Mouse (Mus musculus): Measurements from ENCODE around the gene Mast3.
"Not testable (repeated sequence)": the region's sequence is repeated elsewhere in the genome, so short reads cannot be mapped to it uniquely, and the experiment has no call there.

Mast3 gene

DNA sequence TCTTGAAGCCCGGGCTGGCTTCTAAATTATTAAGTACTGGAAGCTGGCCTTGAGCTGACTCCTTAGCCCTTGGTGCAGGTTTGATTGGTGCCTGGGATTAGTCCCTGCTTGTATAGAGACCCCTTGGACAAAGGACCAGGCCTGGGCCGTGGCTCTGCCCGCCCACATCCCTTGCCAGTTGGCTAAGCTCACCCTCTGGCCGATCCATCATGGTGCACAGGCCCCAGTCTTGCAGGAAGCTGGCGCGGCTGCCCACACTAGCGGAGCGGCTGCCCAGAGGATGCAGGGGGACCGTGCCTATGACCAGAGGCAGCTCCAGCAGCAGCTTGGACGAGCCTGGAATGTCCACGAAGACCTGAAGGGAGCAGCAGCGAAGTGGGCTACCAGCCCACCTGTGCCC lies 31.8 kb upstream of the Mast3 start:
- no peak for DNase-seq (ENCODE audit: extremely low read depth, low read depth, low spot score)

DNA sequence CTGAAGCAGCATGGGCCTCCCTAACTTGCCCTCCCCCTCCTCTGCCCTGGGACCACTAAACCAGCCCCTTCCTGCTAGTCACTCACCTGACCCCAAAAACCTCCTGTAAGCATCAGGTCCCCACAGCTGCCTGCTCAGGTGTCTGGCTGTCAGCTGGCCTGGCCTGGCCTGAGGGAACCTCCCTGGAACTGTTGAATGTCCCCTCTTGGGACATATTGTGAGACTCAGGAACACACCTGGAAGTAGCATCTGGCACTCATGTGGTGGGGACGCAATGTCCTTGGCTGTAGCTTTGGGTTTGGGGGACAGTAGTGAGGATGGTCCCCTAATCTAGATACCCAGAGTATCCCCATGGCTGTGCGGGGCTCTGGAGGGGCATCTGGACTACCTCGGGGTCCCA lies 29.2 kb upstream of the Mast3 start:
- no peak for DNase-seq (ENCODE audit: extremely low read depth, low read depth, low spot score)

DNA sequence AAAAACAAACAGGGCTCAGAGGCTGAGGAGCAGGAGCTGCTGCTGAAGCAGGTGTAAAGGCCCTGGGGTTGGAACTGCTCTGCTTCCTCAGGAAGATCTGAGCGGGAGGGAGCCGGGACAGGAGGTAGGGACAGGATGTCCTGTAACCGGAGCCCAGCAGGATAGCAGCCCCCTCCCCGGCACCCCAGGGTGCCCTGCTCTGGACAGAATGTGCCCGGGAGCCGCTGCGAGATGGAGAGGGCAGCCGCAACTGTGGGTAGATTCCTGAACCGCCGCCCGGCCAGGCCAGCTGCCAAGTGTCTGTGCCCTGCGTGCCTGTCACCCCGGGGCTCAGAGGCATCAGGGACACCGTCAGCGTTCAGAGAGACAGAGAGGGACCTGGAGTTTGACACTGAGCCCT lies 28.7 kb upstream of the Mast3 start:
- DNase-seq (ENCODE audit: extremely low read depth, low read depth, low spot score), result no peak

- no peak for DNase-seq (ENCODE audit: extremely low read depth, low read depth, low spot score)
Measured at GRCm38 (mm10) chr8:70833018-70833482, 28.2 kb upstream of the Mast3 start.

DNA sequence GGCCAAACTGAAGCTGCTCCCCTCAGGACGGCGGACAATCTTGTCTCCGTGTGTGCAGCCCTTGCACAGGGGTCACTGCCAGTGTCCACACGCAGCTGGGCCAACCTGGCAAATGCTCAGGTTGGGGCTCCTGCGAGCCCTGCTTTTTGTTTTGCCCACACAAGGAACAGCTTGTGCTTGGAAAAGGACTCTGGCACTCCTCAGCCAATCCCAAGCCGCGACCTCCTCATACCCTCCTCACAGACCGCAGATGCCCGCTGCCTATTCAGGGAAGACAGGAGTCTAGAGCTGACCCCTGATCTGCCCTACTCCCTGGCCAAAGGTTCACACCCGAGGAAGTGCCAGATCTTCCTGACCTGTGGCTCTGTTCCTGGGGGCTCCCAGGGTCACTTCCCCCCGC lies 27.5 kb upstream of the Mast3 start:
- no peak for DNase-seq (ENCODE audit: extremely low read depth, low read depth, low spot score)

GRCm38 (mm10) chr8:70831517-70831916 lies 26.7 kb upstream of the Mast3 start:
- no peak for DNase-seq (ENCODE audit: extremely low read depth, low read depth, low spot score)

DNA sequence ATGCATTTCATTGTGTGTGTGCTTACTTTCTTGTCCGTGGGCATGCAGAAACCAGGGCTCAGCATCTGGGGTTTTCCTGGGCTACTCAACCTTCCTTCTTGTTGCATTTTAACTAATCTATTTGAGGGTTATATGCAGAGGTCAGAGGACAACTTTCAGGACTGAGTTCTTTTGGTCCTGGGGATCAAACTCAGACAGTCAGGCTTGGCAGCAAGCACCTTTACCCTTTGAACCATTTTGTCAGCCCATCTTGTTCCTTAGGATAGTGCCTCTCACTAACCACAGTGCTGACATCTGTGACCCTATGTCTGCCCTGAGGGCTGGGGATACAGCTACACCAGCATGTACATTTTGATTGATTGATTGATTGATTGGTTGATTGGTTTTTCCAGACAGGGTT lies 22.9 kb upstream of the Mast3 start:
- DNase-seq (ENCODE audit: extremely low read depth, low read depth, low spot score), result no peak

DNA sequence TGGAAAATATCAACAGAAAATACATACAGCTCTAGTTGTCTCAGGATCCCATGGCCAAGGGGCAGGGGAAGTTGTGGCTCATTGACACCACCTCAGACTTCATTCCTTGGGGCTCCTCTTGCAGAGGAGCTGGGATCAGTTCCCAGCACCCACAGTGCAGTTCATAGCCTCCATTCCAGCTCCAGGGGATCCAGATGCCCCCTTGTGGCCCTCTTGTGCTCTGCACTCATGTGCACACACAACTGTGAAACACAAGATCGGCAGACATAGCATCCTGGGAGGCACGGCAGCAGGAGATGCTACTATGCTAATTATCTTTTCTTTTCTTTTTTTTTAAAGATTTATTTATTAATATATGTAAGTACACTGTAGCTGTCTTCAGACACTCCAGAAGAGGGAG lies 22.2 kb upstream of the Mast3 start:
- DNase-seq (ENCODE audit: extremely low read depth, low read depth, low spot score), result no peak

GRCm38 (mm10) chr8:70825816-70826215 lies 21.0 kb upstream of the Mast3 start:
- DNase-seq (ENCODE audit: extremely low read depth, low read depth, low spot score), result no peak

- DNase-seq (ENCODE audit: extremely low read depth, low read depth, low spot score), result no peak
Measured at GRCm38 (mm10) chr8:70823802-70824201, 18.9 kb upstream of the Mast3 start.

DNA sequence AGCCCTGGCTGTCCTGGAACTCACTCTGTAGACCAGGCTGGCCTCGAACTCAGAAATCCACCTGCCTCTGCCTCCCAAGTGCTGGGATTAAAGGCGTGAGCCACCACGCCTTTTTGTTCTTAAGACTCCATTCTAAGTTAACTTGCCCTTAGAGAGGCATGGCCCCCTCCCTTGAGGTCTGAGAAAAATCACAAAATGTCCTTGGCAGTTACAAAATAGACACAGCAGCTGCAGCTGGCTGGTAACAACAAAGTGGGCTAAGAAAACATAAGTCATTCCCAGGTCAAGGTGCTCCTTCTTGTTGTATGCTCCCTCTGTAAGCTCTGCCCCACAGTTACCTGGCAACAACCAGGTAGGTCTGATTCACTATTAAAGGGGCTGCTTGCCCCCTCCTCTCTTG lies 17.7 kb upstream of the Mast3 start:
- not testable (repeated sequence) for DNase-seq (ENCODE audit: extremely low read depth, low read depth, low spot score)

DNA sequence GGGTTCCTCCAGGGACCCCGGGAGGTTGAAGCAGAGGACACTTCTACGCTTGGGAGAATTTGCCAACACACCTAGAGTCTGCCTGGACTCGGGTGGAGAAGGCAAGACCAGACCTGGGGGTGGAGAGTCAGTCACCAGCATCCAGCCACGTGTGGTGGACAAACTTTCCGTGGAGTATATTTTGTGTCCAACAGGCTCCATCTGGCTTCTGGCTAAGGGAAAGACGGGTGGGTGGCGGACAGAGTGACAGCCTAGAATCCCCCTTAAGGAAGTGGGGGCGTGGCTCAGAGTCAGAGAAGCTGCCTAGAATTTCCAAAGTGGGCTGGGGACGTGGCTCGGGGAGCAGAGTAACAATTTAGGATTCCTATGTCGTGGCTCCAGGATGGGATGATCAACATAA lies 17.1 kb upstream of the Mast3 start:
- no peak for DNase-seq (ENCODE audit: extremely low read depth, low read depth, low spot score)

DNA sequence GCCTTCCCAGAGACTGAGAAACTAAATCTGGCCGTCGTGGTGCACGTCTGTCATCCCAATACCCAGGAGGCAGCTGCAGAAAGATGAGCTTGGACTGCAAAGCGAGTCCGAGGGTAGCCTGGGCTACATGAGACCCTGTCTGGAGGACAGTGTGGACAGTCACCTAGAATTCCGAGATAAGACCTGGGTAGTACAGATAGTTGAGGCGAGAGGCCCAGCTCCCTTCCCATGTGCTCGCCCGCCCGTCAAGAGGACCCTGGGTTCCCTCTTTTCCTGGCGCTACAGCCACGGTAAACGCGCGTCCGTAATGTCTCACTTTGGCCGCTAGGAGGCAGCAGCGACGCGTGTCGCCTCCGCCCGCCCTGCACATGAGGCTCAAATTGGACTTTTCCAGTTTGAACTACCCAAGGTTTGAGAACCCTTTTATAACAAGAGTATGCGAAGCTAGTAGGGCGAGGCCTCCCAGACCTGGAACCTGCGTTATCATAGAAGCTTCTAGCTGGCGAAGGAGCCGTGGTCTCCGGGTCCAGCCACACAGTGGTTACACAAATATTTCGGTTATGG lies 16.6 kb upstream of the Mast3 start:
- DNase-seq (ENCODE audit: extremely low read depth, low read depth, low spot score), result no peak

- DNase-seq (ENCODE audit: extremely low read depth, low read depth, low spot score), result no peak
Measured at GRCm38 (mm10) chr8:70820101-70820935, 15.5 kb upstream of the Mast3 start.

GRCm38 (mm10) chr8:70816679-70817078 lies 11.8 kb upstream of the Mast3 start:
- DNase-seq (ENCODE audit: extremely low read depth, low read depth, low spot score), result no peak

GRCm38 (mm10) chr8:70812885-70813284 lies 8.0 kb upstream of the Mast3 start:
- no peak for DNase-seq (ENCODE audit: extremely low read depth, low read depth, low spot score)

- no peak for DNase-seq (ENCODE audit: extremely low read depth, low read depth, low spot score)
Measured at GRCm38 (mm10) chr8:70812055-70812454, 7.2 kb upstream of the Mast3 start.

DNA sequence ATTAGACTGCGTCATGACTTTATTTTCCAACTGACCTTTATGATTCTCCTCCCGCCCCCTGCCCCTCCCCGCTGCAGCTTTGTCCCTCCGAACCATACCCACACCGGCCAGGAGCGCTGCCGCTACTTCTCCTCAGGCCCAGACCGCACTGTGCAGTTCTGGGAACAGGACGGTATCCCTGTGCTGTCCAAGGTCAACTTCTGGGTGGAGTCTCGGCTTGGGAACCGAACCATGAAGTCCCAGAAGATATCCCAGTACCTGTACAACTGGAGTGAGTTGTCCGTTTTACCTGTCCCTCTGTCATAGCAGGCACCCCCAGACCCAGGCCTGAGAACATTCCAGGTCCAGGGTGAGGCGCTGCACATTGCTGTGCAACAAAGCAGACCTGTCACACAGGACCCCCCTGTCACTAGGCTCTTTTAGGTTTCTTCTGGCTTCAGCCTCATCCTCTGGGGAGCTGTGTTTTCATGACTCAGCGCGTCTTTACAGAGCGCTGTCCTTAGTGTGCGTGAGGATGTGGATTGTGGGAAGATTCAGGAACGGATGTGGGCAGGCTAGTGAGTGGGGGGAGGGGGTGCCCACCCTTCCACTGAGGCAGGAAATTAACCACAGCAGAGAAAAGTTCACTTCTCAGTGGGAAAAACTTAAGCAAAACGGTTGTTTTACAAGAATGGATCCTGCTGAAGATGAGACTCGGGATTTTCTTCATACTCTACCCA lies 6.3 kb upstream of the Mast3 start:
- no peak for DNase-seq (ENCODE audit: extremely low read depth, low read depth, low spot score)

DNA sequence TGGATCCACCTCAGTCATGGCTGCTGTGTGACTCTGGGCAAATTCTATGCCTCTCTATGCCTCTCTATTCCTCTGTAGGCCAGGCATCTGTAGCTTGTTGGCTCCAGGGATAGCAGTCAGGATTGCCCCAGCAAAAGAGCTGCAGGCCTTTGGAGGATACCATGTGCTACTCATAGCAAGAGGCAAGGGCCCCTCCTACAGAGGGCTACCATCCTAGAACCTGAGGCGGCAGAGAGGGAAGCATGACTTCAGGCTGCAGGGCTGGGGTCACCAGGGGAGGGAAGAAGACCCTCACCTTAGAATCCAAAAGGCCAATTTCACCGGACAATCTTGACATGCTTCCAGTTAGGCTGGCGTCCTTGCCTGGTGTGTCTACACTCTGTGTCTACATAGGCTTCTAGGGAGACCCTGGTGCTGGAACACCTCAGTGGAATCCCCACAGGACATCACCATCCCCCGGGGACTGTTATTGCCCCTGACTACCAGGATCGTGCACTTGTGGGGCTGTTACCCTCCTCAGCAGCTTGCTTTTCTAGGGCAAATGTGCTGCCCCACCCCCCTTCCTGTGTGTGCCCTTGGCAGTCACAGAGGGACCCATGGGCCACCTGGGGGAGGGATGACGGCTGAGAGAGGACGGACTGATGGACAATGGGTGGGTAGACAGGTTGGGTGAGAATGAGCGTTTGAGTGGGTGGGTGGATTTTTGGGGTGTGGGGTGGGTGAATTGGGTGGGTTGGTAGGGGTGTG lies 4.3 kb upstream of the Mast3 start:
- DNase-seq (ENCODE audit: extremely low read depth, low read depth, low spot score), result no peak

DNA sequence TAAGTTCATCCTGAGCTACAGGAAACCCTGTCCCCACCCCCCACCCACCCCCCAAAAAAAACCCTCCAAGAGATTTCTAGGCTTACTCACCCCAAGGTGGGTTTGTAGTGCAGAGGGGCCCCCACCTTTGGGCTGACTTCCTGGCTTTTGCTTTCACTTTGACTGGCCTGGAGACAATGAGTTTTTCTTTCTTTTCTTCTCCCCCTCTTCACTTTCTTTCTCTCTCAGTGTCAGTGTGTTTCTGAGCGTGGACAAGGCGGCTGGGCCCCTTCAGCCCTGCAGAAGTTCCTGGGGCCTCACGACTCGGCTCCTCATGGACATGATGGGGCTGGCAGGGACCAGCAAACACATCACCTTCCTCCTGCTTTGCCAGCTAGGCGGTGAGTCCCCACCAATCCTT lies 3.4 kb upstream of the Mast3 start, which contains the start of gene Il12rb1:
Il12rb1 (plus strand) TSS at position 211 of the 400 bp plus-strand sequence.
- no peak for DNase-seq (ENCODE audit: extremely low read depth, low read depth, low spot score)

DNA sequence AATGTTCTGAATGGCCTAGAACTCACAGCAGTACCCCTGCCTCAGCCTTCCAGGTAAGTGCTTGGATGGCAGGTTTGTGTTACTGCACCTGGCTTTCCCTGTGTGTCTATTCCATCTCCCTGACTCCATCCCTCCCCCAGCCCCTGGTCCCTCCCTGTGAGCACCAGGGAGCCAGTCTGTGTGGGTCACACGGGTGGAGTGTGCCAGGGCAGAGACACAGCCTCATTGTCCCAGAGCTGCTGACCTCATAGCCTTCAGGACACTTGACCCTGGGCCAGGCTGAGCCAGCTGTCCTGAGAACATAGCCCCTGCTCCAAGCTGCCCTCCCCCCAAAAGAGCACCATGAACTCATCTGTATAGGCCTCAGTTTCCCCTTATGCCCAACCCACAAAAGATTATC lies 2.5 kb upstream of the Mast3 start:
- DNase-seq (ENCODE audit: extremely low read depth, low read depth, low spot score), result no peak

Data from fat pad, adult 2 months (tissue).